Mouse (Mus musculus): ENCODE measurements around the gene Gabrg3. TPM values are rescaled to one million over a fixed set of nuclear protein-coding genes. Genes with fewer than 3 reads are reported as not detected.

Gene Gabrg3
- polyA plus RNA-seq, 1 experiment from 2014 or later = 0.20 TPM

GRCm38 (mm10) chr7:57065398-57065797 lies 321.6 kb downstream of the Gabrg3 start:
- Histone ChIP-seq H3K4me2 (no peak overlapping the region), H3K9me3 (replicated peaks) (no peaks in the 10 kb centered on the region), H3K4me3 (no peak overlapping the region), H3K36me3 (no peaks in the 10 kb centered on the region), H3K27ac (ENCODE audit: poor library complexity, severe bottlenecking) (no peak overlapping the region), H3K9ac (no peak overlapping the region), H3K27me3 (replicated peaks) (no peaks in the 10 kb centered on the region), H3K4me1 (replicated peaks) (no peaks in the 10 kb centered on the region)
- ATAC-seq (ENCODE audit: insufficient number of reproducible peaks, low FRiP score) = no peak
- WGBS = 85% methylated on average over 3 of the region's 3 CpGs

DNA sequence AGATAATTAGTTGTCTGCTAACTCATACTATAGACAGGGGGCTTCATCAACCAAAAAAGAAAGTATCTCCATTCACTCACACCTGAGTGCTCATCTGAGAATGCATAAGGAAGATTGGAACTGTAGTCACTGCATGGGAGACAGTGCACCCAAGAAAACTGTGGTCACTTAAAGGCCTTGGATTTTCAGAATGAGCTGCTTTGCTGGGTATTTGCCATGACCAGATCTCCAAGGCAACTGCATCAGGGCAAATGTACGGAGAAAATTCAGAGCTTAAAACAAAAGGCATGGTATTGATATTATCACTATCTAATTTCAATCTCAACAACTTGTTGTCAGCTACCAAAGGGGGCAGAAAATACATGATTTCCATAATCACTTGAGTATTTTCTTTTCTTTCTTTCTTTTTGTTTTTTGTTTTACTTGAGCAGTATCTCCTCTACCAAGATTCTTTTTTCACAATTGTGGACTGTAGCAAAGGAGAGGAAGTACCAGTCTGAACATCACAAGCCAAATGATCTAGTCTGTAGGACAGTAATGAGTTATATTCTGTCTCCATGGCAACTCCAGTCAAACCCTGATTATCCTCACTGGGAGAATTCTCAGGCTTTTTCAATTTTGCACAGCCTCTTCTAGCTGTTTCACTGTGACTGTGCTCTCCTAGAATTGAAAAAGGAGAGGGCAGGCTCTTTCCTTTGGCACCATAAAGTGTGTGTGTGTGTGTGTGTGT lies 335.9 kb downstream of the Gabrg3 start:
- Histone ChIP-seq H3K27ac (ENCODE audit: poor library complexity, severe bottlenecking) (no peak overlapping the region), H3K4me1 (replicated peaks) (no peaks in the 10 kb centered on the region), H3K36me3 (no peaks in the 10 kb centered on the region), H3K4me2 (no peak overlapping the region), H3K4me3 (no peak overlapping the region), H3K9ac (no peak overlapping the region), H3K27me3 (replicated peaks) (no peaks in the 10 kb centered on the region), H3K9me3 (replicated peaks) (0 out of 2 replicates have a peak, but pooled peaks cover 2% of the 10 kb centered on the region)
- ATAC-seq (ENCODE audit: insufficient number of reproducible peaks, low FRiP score) = no peak
- 66% methylated on average over 1 of the region's 1 CpGs for WGBS

DNA sequence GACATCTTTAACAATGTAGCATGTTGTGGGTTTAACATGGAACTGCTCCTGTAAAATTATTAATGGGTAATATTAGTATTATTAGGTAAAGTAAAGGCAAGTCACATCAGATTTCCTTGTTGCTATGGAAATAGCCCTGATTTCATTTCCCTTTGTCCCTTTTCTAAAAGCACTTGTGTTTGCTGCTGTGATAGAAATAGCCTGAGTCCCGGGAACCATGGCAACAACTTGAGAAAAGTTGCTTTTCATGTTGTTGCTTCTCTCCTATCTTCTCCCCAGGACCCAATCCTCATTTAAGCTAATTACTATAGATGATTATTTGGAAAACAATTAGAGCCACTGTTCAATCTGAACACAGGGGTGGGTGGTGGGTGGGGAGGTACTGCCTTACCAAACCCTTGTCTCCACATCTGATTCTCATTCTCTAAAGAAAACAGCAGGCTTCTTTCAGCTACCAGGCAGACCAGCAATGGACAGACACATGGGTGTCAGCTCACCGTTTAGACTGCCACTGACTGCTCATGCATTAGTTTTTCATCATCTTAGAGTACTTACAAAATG lies 349.0 kb downstream of the Gabrg3 start:
- WGBS = 55% methylated on average over 2 of the region's 2 CpGs
- H3K9me3 ChIP-seq (replicated peaks) = no peaks in the 10 kb centered on the region
- ATAC-seq (ENCODE audit: insufficient number of reproducible peaks, low FRiP score) = no peak

GRCm38 (mm10) chr7:57000585-57001261 lies 386.3 kb downstream of the Gabrg3 start:
- Histone ChIP-seq H3K4me3 (no peak overlapping the region), H3K36me3 (no peaks in the 10 kb centered on the region), H3K9ac (no peak overlapping the region), H3K4me2 (no peak overlapping the region), H3K27me3 (replicated peaks) (no peaks in the 10 kb centered on the region), H3K27ac (ENCODE audit: poor library complexity, severe bottlenecking) (no peak overlapping the region), H3K9me3 (replicated peaks) (peaks cover 9% of the 10 kb centered on the region; the same call in 1 of the 2 replicates), H3K4me1 (replicated peaks) (no peaks in the 10 kb centered on the region)
- 92% methylated on average over 3 of the region's 3 CpGs for WGBS
- ATAC-seq (ENCODE audit: insufficient number of reproducible peaks, low FRiP score) = no peak

More for the DNA sequence above, 349.0 kb downstream of the Gabrg3 start:
- H3K4me1 ChIP-seq (replicated peaks) = no peaks in the 10 kb centered on the region
- H3K27ac ChIP-seq (ENCODE audit: poor library complexity, severe bottlenecking) = no peak overlapping the region
- H3K4me3 ChIP-seq = no peak overlapping the region
- no peaks in the 10 kb centered on the region for H3K36me3 ChIP-seq
- no peak overlapping the region for H3K9ac ChIP-seq
- no peak overlapping the region for H3K4me2 ChIP-seq
- H3K27me3 ChIP-seq (replicated peaks) = no peaks in the 10 kb centered on the region

- ATAC-seq (ENCODE audit: insufficient number of reproducible peaks, low FRiP score) = no peak
- WGBS = 85% methylated on average over 2 of the region's 2 CpGs
- no peak overlapping the region for H3K27ac ChIP-seq (ENCODE audit: poor library complexity, severe bottlenecking)
These were observed 389.0 kb downstream of the Gabrg3 start for GRCm38 (mm10) chr7:56997713-56998624.

GRCm38 (mm10) chr7:56946398-56946797 lies 440.6 kb downstream of the Gabrg3 start:
- Histone ChIP-seq H3K4me2 (no peak overlapping the region), H3K9me3 (replicated peaks) (no peaks in the 10 kb centered on the region), H3K36me3 (no peaks in the 10 kb centered on the region), H3K4me1 (replicated peaks) (no peaks in the 10 kb centered on the region), H3K4me3 (no peak overlapping the region), H3K27me3 (replicated peaks) (no peaks in the 10 kb centered on the region), H3K9ac (no peak overlapping the region), H3K27ac (ENCODE audit: poor library complexity, severe bottlenecking) (no peak overlapping the region)
- WGBS = 94% methylated on average over 2 of the region's 2 CpGs
- ATAC-seq (ENCODE audit: insufficient number of reproducible peaks, low FRiP score) = no peak

More at GRCm38 (mm10) chr7:56997713-56998624, 389.0 kb downstream of the Gabrg3 start:
- Histone ChIP-seq H3K4me2 (no peak overlapping the region), H3K9me3 (replicated peaks) (0 out of 2 replicates have a peak, but pooled peaks cover 5% of the 10 kb centered on the region), H3K9ac (no peak overlapping the region), H3K4me1 (replicated peaks) (no peaks in the 10 kb centered on the region), H3K36me3 (no peaks in the 10 kb centered on the region), H3K4me3 (no peak overlapping the region), H3K27me3 (replicated peaks) (no peaks in the 10 kb centered on the region)

GRCm38 (mm10) chr7:56941606-56942005 lies 445.4 kb downstream of the Gabrg3 start:
- Histone ChIP-seq H3K9ac (no peak overlapping the region), H3K4me2 (no peak overlapping the region), H3K27me3 (replicated peaks) (no peaks in the 10 kb centered on the region), H3K36me3 (no peaks in the 10 kb centered on the region), H3K4me1 (replicated peaks) (no peaks in the 10 kb centered on the region), H3K27ac (ENCODE audit: poor library complexity, severe bottlenecking) (no peak overlapping the region), H3K9me3 (replicated peaks) (peaks cover 6% of the 10 kb centered on the region), H3K4me3 (no peak overlapping the region)
- WGBS = 76% methylated on average over 2 of the region's 2 CpGs
- ATAC-seq (ENCODE audit: insufficient number of reproducible peaks, low FRiP score) = no peak

DNA sequence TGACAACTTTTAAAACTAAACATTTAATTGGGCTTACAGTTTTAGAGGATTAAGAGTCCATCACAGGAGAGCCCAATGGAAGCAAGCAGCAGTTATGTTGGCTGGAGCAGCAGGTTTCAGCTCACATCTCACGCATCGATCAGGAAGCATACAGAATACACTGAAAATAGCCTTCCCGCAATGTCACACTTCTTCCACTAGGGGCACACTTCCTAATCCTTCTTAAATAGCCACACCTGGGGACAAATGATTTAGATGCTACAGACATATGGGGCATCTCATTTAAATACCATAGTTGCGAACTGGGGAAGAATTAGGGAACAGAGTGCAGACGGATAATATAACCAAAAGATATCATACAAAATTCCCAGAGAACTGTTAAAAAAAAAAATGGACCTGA lies 449.0 kb downstream of the Gabrg3 start:
- H3K4me2 ChIP-seq = no peak overlapping the region
- H3K4me1 ChIP-seq (replicated peaks) = no peaks in the 10 kb centered on the region
- no peaks in the 10 kb centered on the region for H3K27me3 ChIP-seq (replicated peaks)
- ATAC-seq (ENCODE audit: insufficient number of reproducible peaks, low FRiP score) = no peak
- peaks cover 9% of the 10 kb centered on the region for H3K9me3 ChIP-seq (replicated peaks)
- no peak overlapping the region for H3K4me3 ChIP-seq
- H3K9ac ChIP-seq = no peak overlapping the region
- no peak overlapping the region for H3K27ac ChIP-seq (ENCODE audit: poor library complexity, severe bottlenecking)
- H3K36me3 ChIP-seq = no peaks in the 10 kb centered on the region
- 68% methylated on average over 5 of the region's 5 CpGs for WGBS

- H3K4me2 ChIP-seq = no peak overlapping the region
- no peaks in the 10 kb centered on the region for H3K27me3 ChIP-seq (replicated peaks)
- H3K9me3 ChIP-seq (replicated peaks) = 0 out of 2 replicates have a peak, but pooled peaks cover 2% of the 10 kb centered on the region
- H3K9ac ChIP-seq = no peak overlapping the region
- ATAC-seq (ENCODE audit: insufficient number of reproducible peaks, low FRiP score) = no peak
- no peaks in the 10 kb centered on the region for H3K4me1 ChIP-seq (replicated peaks)
- no peak overlapping the region for H3K27ac ChIP-seq (ENCODE audit: poor library complexity, severe bottlenecking)
- H3K36me3 ChIP-seq = no peaks in the 10 kb centered on the region
- 78% methylated on average over 1 of the region's 1 CpGs for WGBS
- H3K4me3 ChIP-seq = no peak overlapping the region
These were observed 467.5 kb downstream of the Gabrg3 start for GRCm38 (mm10) chr7:56919499-56919898.

- 75% methylated on average over 2 of the region's 2 CpGs for WGBS
These were observed 472.1 kb downstream of the Gabrg3 start for GRCm38 (mm10) chr7:56914862-56915261.

More at GRCm38 (mm10) chr7:56914862-56915261, 472.1 kb downstream of the Gabrg3 start:
- no peaks in the 10 kb centered on the region for H3K27me3 ChIP-seq (replicated peaks)
- H3K36me3 ChIP-seq = no peaks in the 10 kb centered on the region
- peaks cover 12% of the 10 kb centered on the region for H3K9me3 ChIP-seq (replicated peaks)
- no peaks in the 10 kb centered on the region for H3K4me1 ChIP-seq (replicated peaks)
- no peak overlapping the region for H3K9ac ChIP-seq
- no peak overlapping the region for H3K4me2 ChIP-seq
- H3K4me3 ChIP-seq = no peak overlapping the region
- H3K27ac ChIP-seq (ENCODE audit: poor library complexity, severe bottlenecking) = no peak overlapping the region
- no peak for ATAC-seq (ENCODE audit: insufficient number of reproducible peaks, low FRiP score)
